Mouse (Mus musculus) heart, embryonic 16.5 days (tissue): ENCODE data around the gene Umad1. TPM values are rescaled to one million over a fixed set of nuclear protein-coding genes. Genes with fewer than 3 reads are reported as not detected.
"Not testable (repeated sequence)": the region's sequence is repeated elsewhere in the genome, so short reads cannot be mapped to it uniquely, and the experiment has no call there.

Experiments used
- ATAC-seq: fragments of 200-750 bp; cut with Nextera tagmentation; replicated peaks from 2 replicates; pipeline ENCODE4 v1.8.0; 2017; ENCODE audit warnings: moderate number of reproducible peaks; ENCODE audit not compliant: insufficient read depth, low FRiP score; ENCODE audit errors: extremely low read depth
- H3K27ac ChIP-seq: fragments of 300-500 bp; sonication (generic); 2 replicates; pipeline ENCODE4 v1.5.1; 2014; ENCODE audit warnings: mild to moderate bottlenecking, low read length, control low read depth, moderate library complexity
- H3K27me3 ChIP-seq: fragments of 300-500 bp; sonication (generic); 2 replicates; pipeline ENCODE4 v1.6.1; 2014; ENCODE audit warnings: low read length, mixed read lengths; ENCODE audit not compliant: control insufficient read depth, insufficient read depth
- H3K36me3 ChIP-seq: fragments of 300-500 bp; sonication (generic); 2 replicates; pipeline ENCODE4 v1.6.1; 2014; ENCODE audit not compliant: control insufficient read depth, insufficient read depth
- H3K4me1 ChIP-seq: fragments of 300-500 bp; sonication (generic); 2 replicates; pipeline ENCODE4 v1.6.1; 2014; ENCODE audit warnings: low read length, mixed read lengths; ENCODE audit not compliant: control insufficient read depth, insufficient read depth
- H3K4me2 ChIP-seq: fragments of 300-500 bp; sonication (generic); 2 replicates; pipeline ENCODE4 v1.6.1; 2014; ENCODE audit warnings: low read depth, mild to moderate bottlenecking, control low read depth, low read length
- H3K4me3 ChIP-seq: fragments of 300-500 bp; sonication (generic); 2 replicates; pipeline ENCODE4 v1.5.1; 2014; ENCODE audit warnings: mild to moderate bottlenecking, control low read depth, low read length
- H3K9ac ChIP-seq: fragments of 300-500 bp; sonication (generic); 2 replicates; pipeline ENCODE4 v1.6.1; 2014; ENCODE audit warnings: low read length, control low read depth
- H3K9me3 ChIP-seq: fragments of 300-500 bp; sonication (generic); replicated peaks from 2 replicates; pipeline ENCODE4 v1.6.1; 2016; ENCODE audit warnings: low read length; ENCODE audit not compliant: control insufficient read depth
- WGBS: fragments of 180-500 bp; shearing (Covaris S2); extraction: QIAGEN DNeasy Blood & Tissue Kit; methylation state at CpG from one replicate; pipeline ENCODE4 v1.1.7; 2014; 5-methylcytosine and 5-hydroxymethylcytosine counted together
- polyA plus RNA-seq: library from polyadenylated mRNA; unstranded; fragments of >200 nt; fragmentation: Nextera tagmentation; extraction: Ambion mirVana; gene quantifications from 2 replicates; pipeline ENCODE4 v1.2.1, GENCODE M21; 2015

Umad1 gene
- polyA plus RNA-seq, 1 experiment from 2014 or later = 24.5 TPM

DNA sequence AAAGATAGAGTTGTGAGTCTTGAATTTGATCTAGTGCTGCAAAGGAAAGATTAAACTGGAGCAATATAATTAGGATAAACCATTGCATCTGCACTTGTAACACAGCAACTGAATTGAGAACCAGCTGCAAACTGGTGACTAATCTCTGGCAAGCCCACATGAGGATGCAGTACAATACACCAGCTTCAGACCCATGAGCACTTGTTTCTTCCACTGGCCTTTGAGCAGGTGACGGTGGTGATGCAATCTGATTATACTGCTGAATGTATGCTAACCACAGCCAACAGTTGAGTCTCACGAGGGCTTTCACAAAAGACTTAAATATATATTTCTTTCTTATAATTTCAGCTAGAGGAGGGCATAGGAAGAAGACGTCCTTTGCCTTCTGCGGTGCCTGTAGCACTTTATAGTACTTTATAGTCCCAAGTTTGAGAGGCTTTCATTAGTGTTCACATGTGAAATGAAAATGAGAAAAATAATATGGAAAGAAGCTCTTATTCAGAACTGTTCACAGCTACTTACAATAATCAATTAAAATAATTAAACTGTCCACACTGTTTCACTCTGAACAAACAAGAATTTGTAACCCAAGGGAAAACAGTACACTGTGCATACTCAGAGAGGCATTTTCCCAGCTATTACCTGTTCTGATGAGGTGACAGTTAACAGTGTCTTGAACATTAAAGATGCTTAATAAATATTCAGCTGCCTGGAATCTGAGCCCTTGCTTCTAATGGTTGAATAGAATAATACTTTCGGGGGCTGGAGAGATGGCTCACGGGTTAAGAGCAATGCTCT lies 40.2 kb downstream of the Umad1 start:
- 87% methylated on average over 6 of the region's 6 CpGs for WGBS
- Histone ChIP-seq H3K9me3 (no peaks in the 10 kb centered on the region), H3K4me2 (no peak overlapping the region), H3K4me3 (no peak overlapping the region), H3K9ac (no peak overlapping the region), H3K27me3 (no peaks in the 10 kb centered on the region), H3K36me3 (no peaks in the 10 kb centered on the region), H3K4me1 (no peaks in the 10 kb centered on the region), H3K27ac (no peak overlapping the region)
- no peak for ATAC-seq

DNA sequence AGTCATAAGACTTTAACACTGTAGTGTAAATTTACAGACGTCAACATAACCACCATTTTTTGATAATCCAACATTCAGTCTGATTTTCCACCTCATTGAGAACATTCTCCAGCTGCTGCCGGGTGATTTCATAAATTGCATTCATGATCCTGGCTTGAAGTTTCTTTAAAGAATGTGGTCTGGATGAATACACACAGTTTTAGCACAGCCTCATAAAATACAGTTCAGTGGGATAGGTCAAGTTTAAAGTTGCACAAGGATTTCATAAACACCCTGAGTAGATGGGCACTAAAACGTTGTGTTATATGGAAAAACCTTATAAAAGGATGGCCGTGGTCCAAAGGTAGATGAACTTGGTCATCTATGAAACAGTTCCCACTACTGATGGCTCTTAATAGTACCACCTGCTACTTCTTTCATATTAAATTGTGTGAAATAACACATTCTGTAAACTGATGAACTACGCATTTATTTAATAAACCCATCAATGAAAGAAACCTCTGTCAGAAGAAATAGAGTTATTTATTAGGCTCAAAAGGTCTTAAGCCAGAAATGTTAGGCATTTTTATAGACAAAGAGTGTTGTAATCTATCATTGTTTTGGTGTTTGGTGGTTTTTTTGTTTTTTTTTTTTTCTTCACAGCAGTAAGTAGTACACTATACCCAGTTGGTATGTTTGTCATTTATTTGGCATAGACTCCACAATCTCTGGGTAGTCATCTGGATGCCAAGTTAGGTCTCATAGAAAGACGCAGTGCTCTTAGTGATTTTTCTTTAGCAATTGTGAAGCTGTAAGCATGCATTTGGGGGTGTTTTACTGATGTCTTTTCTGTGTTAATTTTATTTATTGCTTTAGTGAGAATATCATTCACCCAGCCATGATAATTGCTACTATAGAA lies 49.0 kb downstream of the Umad1 start:
- Histone ChIP-seq H3K9ac (no peak overlapping the region), H3K4me1 (no peaks in the 10 kb centered on the region), H3K9me3 (no peaks in the 10 kb centered on the region), H3K27me3 (no peaks in the 10 kb centered on the region), H3K4me3 (no peak overlapping the region), H3K36me3 (no peaks in the 10 kb centered on the region), H3K4me2 (no peak overlapping the region), H3K27ac (no peak overlapping the region)
- no peak for ATAC-seq
- 82% methylated on average over 6 of the region's 6 CpGs for WGBS

GRCm38 (mm10) chr6:8312554-8312953 lies 53.5 kb downstream of the Umad1 start:
- Histone ChIP-seq H3K9me3 (no peaks in the 10 kb centered on the region), H3K4me1 (no peaks in the 10 kb centered on the region), H3K4me3 (no peak overlapping the region), H3K36me3 (no peaks in the 10 kb centered on the region), H3K27ac (no peak overlapping the region), H3K4me2 (no peak overlapping the region), H3K9ac (no peak overlapping the region), H3K27me3 (no peaks in the 10 kb centered on the region)
- no peak for ATAC-seq
- WGBS = 81% methylated on average over 2 of the region's 2 CpGs

DNA sequence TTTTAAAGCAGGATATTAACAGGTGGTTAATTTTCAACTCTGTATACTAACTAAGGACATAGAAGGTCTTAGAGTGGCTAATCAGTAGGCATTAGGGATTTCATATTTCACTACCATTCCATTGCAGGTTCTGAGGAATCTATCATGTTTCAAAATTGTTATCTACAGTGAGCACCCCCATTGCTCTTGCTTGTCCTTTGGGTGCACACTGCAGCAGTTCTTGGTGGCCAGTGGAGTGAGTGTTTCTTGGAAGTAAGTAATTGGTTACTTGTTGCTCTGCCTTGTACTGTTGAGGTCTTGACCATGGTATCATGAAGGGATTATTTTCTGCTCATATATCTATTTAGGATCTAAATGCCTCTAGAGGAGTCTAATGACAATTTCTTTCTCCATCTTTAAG lies 57.1 kb downstream of the Umad1 start:
- Histone ChIP-seq H3K36me3 (no peaks in the 10 kb centered on the region), H3K4me3 (no peak overlapping the region), H3K4me1 (no peaks in the 10 kb centered on the region), H3K9me3 (peaks cover 2% of the 10 kb centered on the region; the same call in 1 of the 2 replicates), H3K9ac (no peak overlapping the region), H3K27me3 (no peaks in the 10 kb centered on the region), H3K4me2 (no peak overlapping the region), H3K27ac (no peak overlapping the region)
- ATAC-seq = no peak

DNA sequence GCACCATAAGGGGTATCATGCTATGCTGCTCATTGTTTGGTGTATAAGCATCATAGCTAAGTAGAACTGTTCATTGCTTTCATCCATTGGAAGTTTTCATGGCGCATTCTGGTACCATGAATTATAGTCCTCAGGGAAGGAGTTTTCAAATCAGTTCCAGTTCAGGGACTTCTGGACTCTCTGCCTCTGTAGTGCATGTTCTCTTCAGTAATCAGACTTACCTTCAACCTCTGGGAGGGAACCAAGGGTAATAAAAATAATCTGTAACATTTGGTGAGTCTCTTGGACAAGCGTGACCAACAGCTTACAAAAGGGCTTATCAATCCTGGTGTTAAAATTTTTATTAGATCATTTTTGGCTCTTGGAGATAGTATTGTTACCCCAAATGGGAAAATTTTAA lies 60.5 kb downstream of the Umad1 start:
- 91% methylated on average over 2 of the region's 2 CpGs for WGBS
- Histone ChIP-seq H3K9me3 (peaks cover 2% of the 10 kb centered on the region; the same call in 1 of the 2 replicates), H3K4me3 (no peak overlapping the region), H3K9ac (no peak overlapping the region), H3K4me2 (no peak overlapping the region), H3K4me1 (peaks cover 3% of the 10 kb centered on the region), H3K27ac (no peak overlapping the region), H3K27me3 (no peaks in the 10 kb centered on the region), H3K36me3 (no peaks in the 10 kb centered on the region)
- ATAC-seq = no peak

GRCm38 (mm10) chr6:8331496-8331895 lies 72.4 kb downstream of the Umad1 start:
- H3K27me3 ChIP-seq, H3K9me3 ChIP-seq, H3K9ac ChIP-seq, H3K4me3 ChIP-seq, H3K4me2 ChIP-seq, H3K4me1 ChIP-seq, H3K36me3 ChIP-seq, H3K27ac ChIP-seq, ATAC-seq: not testable (repeated sequence)
- 96% methylated on average over 3 of the region's 3 CpGs for WGBS

DNA sequence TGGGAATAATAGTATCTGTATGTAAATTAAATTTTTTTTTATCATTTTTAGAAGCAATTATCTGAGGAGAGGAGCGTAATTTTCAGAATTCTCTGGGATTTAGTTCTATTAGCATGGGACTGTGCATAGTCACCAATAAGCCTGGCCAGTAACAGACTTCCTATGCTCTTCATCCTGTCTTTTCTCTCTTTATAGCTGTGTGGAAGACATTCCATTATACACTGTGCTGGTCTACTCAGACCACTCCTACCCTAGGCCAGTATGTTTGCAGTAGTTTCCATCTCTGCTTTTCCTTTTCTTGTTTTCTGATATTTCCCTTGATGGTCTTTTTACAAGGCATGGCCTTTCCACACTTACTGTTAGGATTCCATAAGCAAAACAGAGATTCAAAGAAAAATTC lies 74.3 kb downstream of the Umad1 start:
- Histone ChIP-seq H3K4me1 (no peaks in the 10 kb centered on the region), H3K4me2 (no peak overlapping the region), H3K9me3 (no peaks in the 10 kb centered on the region), H3K9ac (no peak overlapping the region), H3K27ac (no peak overlapping the region), H3K36me3 (no peaks in the 10 kb centered on the region), H3K4me3 (no peak overlapping the region), H3K27me3 (no peaks in the 10 kb centered on the region)
- ATAC-seq = no peak
- 98% methylated on average over 1 of the region's 1 CpGs for WGBS

DNA sequence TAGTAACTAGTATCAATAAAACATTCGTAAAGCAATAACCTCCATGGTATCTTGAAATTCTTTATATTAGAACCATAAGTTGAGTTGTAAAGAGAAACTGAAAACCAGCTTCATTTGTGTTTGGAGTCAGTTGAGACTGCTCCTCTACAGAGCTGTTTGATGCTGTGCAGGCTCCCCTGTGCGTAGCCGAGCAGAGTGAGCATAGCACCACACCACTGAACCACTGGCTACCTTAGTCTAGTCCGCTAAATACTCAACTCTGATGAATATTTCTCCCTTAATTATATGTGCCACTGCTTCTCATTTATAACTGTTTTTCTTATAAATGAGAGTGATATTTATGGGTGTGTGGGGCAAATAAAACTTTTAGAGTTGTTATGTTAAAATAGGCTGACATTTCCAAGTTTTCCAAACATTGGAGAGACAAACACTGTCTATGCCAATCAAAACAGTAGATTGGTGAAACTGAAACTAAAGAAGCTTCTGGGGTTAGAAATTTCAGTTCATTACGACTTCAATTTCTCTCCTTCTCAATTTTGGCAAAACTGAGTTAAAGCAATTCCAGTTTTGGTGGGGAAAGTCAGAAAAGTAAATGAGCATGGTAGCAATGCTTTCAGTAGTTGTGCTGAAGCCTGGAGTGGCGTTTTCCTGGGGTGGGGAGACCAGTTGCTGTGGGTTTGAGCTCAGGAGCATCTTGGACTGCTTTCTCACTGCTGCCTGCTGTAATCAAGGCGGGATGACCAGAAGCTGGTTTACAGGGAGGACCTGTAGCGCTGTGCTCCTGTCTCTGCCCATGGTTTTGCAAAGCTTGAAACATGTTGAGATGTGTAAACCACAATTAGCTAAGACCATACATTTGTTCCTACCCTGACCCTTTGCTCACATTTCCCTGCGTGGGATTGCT lies 77.7 kb downstream of the Umad1 start:
- no peak overlapping the region for H3K4me2 ChIP-seq
- no peak overlapping the region for H3K9ac ChIP-seq
- no peaks in the 10 kb centered on the region for H3K36me3 ChIP-seq
- WGBS = 74% methylated on average over 9 of the region's 9 CpGs
- H3K4me1 ChIP-seq = no peaks in the 10 kb centered on the region
- H3K9me3 ChIP-seq = no peaks in the 10 kb centered on the region
- no peak overlapping the region for H3K27ac ChIP-seq
- no peak for ATAC-seq
- no peak overlapping the region for H3K4me3 ChIP-seq
- H3K27me3 ChIP-seq = no peaks in the 10 kb centered on the region
